Mouse (Mus musculus): Measurements from ENCODE around the gene Dock1.

- TF ChIP-seq CTCF (IDR thresholded peaks at IDR 0.05; ENCODE audit: insufficient read depth, low read depth, low read length) (no peak), POLR2A (IDR thresholded peaks at IDR 0.05; ENCODE audit: insufficient read depth, low read depth, low read length) (no peak)
Observed at GRCm38 (mm10) chr7:135125296-135126065, 455.0 kb downstream of the Dock1 start.
